Mouse (Mus musculus) testis, postnatal 14 days (tissue): ENCODE results near the gene Ctrc.
A peak's percentile ranks its signal among the peaks of the same experiment; 100 is the strongest.

Experiments used
- DNase-seq: peaks from one replicate; pipeline ENCODE4 v3.0.0; 2021; ENCODE audit warnings: low spot score

Gene Ctrc

DNA sequence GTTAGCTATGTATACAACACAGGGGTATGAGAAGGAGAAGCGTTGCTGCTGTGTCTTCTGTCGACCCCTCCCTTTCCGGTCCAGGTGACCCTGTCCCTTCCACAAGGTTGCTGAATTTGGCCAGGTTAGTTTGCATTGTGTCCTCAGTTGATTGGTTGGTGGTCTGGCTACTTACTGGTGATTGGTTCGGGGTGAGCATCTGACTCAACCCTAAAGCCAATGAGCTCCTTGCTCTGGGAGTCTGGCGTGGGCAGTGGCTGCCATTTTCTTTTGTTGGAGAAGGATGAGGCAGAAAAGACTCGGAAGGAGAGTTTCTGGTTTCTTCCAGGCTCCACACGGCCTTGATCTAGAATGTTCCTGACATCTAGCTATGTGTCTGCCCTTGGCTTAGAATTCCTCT lies 26.8 kb downstream of the Ctrc start:
- DNase-seq, result peak; percentile 70

DNA sequence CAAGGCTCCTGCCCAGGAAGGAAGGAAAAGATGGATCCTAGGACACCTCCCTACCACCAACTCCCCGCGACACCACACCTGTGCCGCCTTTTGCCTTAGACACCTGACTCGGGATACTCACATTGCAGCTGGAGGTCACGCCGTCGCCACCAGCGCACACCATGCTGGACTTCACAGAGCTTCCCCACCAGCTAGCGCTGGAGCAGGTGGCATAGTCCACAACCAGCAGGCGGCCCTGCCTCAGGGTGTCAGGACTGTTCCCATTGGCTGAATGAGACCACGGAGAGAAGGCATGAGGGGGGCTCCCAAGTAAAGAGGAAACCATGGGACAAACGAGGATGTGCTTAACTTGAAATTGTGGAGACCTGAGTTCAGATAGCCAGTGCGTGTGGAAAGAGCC lies 27.3 kb downstream of the Ctrc start:
- no peak for DNase-seq

DNA sequence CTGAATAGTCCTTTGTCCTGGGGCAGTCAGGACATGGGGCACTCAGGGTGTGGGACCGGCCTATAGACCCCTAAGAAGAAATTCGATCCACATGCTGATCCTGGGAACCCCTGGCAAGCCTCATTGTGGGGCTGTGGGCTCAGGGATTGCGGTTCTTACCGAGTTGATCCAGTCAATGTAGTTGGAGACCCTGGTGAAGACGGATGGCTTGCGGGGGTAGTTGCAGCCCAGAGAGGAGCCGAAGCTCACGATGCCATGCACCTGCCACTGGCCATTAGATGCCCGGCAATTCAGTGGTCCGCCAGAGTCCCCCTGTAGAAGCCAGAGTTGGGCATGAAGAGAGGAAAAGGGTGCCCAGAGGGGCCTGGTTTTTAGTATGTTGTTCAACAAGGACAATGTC lies 28.5 kb downstream of the Ctrc start:
- no peak for DNase-seq

DNA sequence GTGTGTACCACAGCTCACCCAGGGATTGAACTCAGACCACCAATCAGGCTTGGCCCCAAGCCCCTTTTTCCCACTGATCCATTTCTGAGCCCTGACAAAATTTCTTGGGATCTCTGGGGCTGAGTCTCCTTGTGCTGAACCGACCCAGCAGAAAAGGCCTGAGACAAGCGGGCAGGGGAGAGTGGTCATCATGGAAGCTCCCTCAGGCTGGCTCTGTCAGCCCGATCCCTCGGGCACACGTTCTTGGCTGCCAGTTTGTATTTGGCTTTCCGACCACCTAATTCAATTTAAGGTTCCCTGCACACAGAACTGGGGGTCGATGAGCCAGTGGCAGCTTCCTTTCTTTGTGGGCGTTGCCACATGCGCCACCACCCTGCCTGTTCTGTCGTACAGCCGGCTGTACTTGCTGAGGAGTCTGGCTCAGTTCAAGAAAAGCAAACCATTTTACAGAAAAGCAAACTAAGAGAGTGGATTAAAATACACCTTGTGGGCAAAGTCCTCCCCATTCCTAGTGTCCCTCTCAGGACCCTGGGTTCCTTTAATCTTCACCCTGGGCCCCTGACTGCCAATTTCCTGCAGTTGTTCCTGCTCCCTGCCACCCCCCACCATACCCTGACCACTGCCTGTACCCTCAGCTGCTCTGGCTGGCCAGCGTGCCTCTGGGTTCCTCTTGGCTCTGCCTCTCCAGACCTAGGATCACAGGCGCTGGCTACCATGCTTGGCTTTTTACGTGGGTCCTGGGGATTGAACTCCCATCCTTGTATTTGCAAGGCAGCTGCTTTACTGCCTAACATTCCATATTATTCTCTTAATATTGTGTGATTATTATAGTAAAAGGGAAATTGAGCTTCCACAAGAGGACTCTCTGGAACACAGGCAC lies 29.1 kb downstream of the Ctrc start:
- no peak for DNase-seq

DNA sequence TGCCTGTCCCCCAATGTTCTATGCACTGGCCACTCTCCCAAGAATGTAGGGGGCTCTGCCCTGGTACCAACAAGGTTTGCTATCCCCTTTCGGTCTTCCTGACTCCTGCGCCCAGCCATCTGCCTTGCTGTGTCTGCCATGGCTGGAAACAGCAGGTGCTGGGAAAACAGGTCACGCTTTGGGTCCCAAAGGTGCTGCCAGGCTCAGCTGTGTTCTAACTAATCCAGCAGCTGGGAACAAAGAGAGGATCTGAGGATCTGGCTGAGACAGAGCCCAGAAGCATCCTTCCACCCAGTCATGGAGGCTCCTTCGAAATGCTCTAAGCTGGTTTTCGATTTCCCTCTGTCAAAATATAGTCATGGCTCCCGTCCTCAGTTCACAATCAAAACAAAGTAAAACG lies 29.9 kb downstream of the Ctrc start:
- no peak for DNase-seq

DNA sequence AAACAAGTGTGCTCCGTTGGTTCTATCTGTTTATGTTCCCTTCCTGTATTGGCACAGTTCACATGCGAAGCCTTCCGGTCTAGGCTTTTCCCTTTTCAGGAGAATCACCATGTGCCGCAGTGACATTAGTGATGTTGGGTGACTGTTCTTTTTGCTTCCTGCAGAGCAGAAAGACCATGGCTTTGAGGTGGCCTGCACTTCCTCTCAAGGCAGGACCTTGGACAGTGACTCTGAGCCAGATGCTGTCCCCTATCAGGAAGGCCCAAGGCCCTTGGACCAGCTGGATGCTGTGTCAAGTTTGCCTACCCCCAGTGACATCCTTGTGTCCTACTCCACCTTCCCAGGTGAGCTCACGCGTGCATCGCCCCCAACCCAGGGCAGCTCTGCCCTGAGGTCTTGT lies 34.8 kb downstream of the Ctrc start:
- DNase-seq, result no peak

DNA sequence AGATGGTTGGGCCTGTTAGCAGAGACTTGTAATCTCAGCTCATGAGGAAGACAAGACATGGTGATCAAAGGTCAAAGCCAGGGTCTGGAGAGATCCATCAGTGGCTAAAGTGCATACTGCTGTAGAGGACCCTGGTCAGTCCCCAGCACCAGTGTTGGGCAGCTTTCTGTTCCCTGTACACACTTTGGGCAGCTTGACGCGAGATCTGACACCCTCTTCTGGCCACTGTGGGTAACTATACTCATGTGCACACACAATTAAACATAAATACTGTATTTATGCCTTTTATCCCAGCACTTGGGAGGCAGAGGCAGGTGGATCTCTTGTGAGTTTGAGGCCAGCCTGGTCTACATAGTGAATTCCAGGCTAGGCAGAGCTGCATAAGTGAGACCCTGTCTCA lies 35.2 kb downstream of the Ctrc start:
- DNase-seq, result no peak

DNA sequence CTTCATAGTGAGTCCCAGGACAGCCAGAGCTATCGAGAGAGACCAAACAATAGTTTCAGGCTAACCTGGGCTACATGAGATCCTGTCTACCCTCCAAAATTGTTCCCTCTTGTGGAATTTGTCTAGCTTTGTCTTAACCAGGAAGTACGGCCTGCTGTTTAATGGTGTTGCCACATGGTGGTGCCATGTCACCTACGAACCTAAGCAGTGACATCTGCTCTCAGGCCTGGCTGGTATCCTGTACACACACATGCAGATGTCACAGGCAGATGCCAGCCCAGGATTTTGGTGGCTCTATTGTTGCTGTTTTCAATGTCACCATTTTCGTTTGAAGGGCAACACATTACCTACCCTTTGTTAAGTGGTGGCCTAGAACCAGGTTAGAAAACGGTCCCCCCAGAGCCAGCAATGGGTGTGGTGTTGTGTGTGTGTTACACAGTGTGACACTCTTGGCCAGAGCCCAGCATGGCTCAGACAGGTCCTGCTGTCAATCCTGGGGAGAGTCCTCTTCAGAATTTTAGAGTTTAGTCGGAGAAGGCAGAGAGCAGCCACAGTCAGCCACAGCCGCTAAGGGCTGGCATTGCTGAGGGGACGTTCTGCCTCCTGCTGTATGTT lies 36.2 kb downstream of the Ctrc start:
- no peak for DNase-seq

DNA sequence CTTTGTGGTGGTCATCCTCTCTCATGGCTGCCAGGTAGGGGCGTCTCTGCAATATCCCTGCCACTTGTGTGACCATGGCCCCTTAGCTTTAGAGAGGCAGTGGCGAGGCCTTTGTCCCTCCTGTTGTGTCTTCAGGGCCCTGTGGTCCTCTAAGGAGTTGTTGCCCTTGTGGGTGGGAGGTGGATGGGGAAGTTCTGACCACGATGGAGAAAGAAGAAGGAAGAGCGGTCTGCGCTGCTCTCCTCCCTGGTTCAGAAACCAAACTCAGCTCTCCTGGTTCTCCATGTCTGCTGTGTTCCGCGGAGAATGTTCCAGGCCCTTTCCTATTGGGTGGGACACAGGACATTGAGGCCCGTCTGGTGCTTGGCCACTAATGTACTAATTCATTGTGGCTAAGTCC lies 40.3 kb downstream of the Ctrc start:
- DNase-seq, result no peak

DNA sequence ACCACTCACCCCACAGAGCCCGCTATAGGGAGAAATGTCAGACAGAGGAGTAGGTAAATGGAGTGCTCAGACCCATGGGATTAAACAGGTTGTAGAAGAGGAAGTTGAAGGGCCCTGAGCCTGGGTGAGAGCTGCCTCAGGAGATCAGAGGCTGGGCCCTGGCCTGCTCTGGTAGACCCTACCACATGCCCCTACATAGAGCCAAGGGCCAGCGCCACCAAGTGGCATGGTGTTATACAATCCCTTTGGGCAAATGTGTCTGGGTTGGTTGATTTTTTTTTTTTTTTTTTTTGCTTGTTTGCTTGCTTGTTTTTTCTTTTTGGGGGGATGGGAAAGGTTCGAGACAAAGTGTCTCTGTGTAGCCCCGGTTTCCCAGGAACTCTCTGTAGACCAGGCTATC lies 42.1 kb downstream of the Ctrc start:
- DNase-seq, result no peak

DNA sequence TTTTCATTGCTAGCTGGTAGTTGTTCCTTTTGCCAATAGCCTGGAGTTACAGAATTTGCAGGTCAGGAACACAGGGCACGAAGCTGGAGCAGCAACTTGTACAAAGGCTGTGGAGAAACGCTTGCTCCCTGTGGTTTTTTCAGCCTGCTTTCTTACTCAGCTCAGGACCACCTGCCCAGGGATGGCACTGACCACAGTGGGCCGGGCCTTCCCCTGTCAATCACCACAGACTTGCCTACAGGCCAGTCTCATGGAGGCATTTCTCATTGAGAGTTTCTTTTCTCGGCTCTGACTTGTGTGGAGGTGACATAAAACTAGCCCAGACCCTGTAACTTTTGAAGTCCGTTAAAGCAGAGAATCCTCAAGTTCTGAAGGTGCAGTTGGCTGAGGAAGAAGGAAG lies 48.6 kb downstream of the Ctrc start:
- no peak for DNase-seq

DNA sequence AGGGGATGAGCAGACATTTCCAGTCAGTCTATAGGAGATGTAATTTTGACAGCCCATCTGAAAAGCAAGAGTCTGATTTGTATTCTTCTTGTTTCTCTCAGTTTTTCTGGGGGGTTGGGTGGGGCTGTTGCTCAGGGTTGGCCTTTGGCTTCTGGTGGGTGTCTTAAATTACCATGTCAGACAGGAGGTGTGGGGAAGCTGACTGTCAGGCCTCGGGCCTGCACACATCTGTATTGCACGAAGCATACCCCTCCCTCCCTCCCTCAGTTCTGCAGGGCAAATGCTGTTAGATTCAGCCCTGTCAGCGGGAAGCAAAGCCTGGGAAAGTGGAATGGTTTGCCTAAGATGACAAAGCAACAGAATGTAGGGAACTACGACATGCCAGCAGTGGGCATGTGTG lies 49.2 kb downstream of the Ctrc start:
- DNase-seq, result no peak

DNA sequence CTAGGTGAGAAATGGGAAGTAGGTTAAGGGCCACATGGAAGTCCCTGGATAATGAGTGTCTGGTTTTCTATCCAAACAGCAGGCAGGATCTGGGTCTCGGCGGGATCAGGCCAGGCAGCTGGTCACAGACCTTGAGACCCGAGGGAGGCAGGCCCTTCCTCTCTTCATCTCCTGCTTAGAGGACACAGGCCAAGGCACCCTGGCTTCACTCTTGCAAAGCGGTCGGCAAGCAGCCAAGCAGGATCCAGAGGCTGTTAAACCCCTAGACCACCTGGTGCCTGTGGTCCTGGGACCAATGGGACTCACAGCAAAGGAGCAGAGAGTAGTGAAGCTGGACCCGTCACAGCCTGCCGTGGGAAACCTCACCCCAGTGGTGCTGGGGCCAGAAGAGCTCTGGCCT lies 49.8 kb downstream of the Ctrc start:
- DNase-seq, result no peak

DNA sequence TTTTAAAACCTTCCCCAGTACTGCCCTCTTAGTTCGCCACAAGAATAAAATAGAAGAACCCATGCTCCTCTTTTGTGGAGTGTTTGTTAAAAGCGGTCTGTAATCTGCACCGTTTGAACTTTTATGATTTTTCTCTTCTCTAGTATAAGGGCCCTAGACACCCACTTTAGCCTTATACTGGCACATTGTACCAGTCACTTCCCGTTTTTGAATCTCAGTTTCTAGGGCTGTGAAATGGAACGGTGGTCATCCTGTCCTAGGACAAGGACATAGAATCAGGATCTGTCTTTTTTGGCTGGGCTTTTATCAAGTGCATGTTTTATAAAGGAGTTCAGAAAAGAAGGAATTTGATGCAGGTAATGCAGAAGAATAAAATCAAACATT lies 52.0 kb downstream of the Ctrc start:
- DNase-seq, result no peak

DNA sequence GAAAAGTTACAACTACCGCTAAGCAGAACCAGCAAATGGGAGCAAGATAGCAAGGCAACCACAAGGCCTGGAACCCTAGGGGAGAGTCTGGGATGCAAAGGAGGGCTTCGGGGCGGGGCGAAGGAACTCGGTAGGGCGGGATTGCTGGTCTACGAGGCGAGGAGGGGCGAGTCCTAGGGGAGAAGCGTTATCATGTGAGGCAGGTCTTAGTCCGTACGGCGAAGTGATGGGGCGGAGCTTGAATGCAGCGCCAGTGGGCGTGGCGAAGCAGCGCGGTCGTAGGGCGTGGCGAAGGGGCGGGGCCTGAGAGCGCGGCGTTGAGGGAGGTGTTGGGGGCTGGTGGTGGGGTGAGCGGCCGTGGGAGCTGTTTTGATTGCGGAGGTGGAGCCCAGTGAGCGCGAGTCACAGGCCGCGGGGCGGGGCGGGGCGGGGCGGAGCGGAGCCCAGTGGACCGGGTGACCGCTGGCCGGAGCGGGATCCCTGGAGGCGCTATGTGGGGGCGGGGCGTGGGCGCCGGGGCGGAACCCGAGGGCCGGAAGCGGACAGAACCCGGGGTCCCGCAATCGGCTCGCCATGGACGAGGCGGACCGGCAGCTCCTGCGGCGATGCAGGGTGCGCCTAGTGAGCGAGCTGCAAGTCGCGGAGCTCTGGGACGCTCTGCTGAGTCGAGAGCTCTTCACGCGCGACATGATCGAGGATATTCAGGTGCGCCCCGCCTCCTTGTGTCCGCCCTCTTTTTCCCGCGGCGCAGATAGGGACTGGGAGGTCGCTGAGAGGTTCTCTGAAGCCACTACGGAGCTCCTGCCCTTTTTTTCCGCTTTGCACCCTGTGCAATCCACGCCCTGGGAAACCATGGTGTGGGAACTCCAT lies 52.6 kb downstream of the Ctrc start, which contains the start of gene Casp9:
TSS of gene Casp9 (plus strand) at position 331 of the 870 bp plus-strand sequence.
- peak; percentile 96 for DNase-seq

DNA sequence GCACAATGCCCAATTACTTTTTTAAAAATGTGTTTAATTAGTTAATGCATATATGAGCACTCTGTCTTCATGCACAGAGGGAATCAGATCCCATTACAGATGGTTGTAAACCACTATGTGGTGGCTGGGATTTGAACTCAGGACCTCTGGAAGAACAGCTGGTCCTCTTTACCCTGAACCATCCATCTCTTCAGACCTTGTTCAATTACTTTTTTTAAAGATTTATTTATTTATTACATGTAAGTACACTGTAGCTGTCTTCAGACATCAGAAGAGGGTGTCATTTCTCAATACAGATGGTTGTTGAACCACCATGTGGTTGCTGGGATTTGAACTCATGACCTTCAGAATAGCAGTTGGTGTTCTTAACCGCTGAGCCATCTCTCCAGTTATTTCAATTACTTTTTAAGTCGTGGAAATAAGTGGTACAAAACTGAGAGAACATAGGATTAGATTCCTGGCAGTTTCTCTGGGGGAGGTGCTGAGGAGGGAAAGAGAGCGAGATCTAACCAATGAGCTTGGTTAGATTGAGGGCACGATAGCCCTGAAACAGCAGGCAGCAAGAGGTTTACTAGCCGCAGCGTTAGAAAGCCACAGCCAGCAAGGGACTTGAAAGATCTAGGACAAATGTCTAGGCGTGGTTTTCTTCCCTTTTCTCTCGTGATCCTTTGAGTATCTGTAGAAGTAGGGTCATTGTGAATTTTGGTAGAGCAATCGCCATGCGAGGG lies 53.4 kb downstream of the Ctrc start:
- DNase-seq, result peak; percentile 46

DNA sequence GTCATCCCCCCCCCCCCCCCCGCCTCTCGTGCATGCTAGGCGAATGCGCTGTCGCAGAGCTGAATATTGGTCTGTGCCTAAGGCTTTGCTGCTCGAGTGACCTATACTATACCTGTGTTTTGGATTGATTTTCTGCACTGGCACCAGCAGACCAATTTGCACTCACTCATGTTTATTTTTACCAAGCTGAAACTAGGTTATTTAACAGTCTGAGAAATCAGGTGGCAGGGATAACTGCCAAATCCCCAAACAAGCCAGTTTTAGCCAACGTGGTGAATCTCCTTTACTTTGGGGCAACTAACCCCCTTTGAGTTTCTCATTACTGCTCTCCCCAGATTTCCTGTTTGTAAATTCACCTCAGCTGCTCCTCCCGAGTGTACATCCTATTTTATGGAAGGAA lies 54.2 kb downstream of the Ctrc start:
- no peak for DNase-seq

DNA sequence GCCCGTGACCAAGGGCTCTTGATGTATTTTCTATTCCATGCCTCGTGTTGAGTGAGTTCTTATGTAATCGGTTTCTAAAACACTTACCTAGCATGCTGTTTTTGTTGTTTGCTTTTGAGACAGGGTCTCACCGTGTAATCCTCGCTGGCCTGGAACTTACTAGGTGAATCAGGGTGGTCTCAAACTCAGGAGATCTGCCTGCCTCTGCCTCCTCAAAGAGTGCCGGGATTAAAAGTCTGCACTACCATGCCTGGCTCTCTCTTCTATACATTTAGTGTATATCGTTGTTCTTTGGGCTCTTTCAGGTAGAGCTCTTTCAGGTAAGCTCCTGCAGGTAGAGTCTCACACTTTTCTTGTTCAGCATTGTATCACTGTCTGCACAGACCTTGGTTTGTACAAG lies 54.7 kb downstream of the Ctrc start:
- no peak for DNase-seq

DNA sequence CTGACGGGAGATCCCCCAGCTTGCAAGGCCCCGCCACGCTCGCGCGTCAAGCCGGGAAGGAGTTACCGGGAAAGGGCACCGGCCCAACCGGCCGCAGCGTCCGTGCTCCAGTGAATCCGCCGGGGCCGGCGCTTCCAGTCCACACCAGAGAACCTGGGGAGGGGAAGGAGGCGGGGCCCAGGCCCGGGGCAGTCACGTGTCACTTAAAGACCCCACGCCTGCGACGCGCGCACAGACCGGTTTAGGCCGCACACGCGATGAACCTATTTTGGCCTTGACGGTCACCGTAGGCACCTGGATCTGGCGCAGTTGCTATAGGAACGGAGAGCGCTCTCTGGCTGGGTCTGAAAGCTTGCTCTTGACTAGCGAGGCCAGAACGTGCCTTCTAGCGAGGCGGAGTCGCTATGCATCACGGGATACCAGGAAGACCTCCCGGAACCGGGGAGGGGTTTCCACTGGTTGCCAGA lies 55.6 kb downstream of the Ctrc start, which contains the start of gene Dnajc16:
TSS of gene Dnajc16 (minus strand) at position 408 of the 467 bp plus-strand sequence.
- DNase-seq, result peak; percentile 99

DNA sequence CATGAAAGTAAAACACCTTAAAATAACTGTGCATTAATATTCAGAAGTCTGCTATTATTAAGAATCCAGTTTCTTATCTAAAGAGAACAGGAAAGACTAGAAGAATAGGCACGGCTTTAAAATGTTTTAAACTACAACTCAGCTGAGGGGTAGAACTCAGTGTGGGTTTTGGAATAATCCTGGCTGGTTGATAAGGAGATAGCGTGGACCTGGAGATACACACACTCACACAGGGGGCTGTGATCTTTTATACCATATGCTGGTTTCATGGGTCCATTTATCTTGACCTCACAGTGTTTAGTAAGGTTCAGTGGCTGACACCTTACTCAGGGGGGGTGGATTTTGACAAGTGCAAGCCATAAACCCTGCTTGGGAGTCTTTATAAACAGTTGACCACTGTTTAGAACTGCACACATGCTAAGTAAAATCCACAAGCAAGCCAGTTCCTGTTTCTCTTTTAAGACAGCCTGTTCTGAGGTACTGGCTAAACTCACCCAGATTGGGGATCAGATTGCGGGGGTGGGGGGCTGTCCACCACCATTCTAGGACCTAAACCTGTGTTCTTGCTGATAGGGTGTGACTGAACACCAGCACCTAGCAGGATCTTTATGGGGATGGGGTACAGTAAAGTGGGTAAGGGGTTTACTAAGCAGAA lies 56.5 kb downstream of the Ctrc start:
- DNase-seq, result no peak

DNA sequence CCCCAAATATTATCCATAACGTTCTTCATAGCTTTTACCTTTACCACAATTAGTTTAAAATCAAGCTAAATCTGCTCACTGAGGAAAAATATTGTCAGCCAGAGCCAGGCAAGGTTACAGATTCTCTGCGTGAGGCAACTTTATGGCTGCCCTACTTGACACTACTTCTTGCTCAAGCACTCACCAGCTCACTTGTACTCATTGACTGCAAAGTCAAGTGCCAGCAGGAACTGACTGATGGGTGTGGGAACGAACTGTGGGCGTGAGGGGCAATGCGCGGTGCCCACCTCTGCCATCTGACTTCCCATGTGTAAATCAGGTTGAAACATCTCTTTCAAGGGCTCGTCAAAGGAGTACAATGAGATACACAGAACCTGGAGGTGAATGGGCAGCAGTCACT lies 58.7 kb downstream of the Ctrc start:
- DNase-seq, result no peak
